Mouse (Mus musculus): ENCODE measurements around the gene Ppp1r12c. TPM values are rescaled to one million over a fixed set of nuclear protein-coding genes. Genes with fewer than 3 reads are reported as not detected.
A peak's percentile ranks its signal among the peaks of the same experiment; 100 is the strongest.

The Ppp1r12c gene
- total RNA-seq, 2 experiments from 2014 or later, result 15.5 to 19.0 TPM

DNA sequence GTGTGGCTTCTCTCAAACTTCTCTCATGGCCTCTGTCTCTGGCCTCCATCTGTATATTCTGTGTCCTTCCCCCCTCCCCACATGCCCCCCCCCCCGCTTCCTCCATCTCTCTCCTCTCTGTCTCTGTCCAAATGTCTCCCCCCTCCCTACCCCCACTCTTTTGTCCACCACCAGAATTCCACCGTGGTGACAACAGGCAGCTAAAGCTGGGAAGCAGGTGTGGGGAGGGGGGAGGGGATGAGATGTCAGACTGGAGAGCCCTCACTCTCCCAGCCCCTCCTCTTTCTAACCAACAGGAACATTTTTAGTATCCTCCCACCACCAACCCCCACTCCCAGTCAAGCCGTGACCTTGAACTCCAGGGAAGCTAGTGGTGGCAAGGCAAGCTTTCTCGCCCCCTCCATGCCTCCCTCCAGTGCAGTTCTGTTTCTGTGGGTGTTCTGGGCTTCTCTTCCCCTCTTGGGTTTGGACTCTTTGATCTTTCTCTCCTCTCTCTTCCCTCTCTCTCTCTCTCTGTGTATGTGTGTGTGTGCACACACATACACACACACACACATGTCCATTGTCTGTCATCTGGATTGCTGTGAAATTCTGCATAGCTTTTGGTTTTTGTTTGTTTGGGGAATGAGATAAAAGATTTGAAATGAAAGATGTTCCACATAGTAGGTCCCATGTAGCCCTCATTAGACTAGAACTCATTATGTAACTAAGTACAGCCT lies 15.0 kb upstream of the Ppp1r12c start, which contains the start of gene Tnnt1:
Tnnt1 (minus strand) TSS at position 51 of the 719 bp plus-strand sequence.
- no peak for DNase-seq (ENCODE audit: low spot score)

DNA sequence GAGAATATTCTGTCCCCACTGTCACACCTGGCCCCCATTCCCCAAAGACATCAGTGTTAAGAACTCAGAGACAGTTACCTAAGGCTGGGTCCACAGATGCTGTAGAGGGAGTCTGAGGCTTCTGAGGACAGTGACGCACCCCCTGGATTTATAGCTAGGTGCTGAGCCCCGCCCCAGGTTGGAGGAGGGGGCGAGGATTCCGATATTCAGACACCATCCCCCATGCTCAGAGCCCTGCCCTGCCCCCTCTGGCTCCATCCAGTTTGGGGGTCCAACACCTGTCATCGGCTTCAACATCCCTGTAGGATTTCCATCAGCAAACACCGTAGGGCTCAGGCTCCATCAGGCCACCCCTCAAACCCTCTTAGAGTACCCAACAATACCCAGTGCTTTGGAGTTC lies 14.4 kb upstream of the Ppp1r12c start:
- DNase-seq (ENCODE audit: low spot score), result no peak

DNA sequence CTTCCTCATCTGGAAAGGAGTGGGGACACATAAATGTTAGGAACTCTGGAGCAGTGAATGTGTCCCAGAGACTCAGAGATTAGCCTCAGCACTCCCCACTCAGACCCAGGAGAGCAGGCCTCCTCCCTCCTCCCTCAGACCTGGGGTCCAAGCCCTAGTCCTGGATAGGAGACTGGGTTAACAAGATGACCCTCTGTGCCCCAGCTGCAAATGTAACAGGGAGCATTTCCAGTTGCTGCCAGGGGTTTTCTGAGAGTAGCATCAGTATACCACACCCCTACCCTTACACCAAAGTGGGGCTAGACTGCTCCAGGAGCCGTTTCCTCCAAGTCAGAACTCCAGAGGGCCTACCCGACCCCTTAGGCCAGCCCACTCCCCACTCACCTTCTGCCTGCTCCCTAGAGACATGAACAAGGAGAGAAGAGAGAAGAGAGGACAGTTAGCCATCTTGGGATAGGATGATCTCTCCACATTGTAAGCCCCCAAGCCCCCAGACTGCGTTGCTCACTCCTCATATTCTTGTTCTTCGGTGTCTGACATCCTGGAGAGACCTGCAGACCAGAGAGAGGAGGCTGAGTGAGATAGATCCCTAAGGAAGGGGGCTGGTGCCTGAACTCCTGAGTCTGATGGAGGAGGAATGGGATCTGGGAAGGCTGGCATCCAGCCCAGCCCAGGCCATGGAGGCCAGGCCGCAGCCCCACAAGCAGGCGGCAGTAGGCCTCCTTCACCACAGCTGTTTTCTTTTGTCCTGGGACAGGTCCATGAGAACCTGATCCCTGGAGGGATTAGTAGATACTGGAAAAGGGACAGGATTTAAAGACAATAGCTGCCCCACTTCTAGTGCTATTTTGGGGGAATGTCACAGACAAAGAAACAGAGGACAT lies 12.6 kb upstream of the Ppp1r12c start:
- DNase-seq (ENCODE audit: low spot score), result no peak

DNA sequence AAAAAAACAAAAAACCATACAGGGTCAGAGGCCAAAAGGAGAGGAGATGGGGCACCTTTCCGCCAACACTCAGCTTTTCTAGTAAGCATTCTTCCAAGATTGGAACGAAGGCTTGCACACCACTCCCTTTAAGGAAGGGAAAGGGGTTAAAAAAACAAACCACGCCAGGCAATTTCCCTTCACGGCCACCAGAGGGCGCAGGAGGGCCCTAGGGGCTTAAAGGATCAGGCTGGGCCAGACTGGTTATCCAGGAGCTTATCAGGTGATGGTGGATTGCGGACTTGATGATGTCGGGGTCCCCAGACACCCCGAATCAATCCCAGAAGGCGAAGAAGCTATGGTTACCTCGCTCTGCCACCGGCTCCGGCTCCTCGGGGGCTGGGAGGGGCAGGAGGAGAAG lies 11.8 kb upstream of the Ppp1r12c start:
- DNase-seq (ENCODE audit: low spot score), result no peak

DNA sequence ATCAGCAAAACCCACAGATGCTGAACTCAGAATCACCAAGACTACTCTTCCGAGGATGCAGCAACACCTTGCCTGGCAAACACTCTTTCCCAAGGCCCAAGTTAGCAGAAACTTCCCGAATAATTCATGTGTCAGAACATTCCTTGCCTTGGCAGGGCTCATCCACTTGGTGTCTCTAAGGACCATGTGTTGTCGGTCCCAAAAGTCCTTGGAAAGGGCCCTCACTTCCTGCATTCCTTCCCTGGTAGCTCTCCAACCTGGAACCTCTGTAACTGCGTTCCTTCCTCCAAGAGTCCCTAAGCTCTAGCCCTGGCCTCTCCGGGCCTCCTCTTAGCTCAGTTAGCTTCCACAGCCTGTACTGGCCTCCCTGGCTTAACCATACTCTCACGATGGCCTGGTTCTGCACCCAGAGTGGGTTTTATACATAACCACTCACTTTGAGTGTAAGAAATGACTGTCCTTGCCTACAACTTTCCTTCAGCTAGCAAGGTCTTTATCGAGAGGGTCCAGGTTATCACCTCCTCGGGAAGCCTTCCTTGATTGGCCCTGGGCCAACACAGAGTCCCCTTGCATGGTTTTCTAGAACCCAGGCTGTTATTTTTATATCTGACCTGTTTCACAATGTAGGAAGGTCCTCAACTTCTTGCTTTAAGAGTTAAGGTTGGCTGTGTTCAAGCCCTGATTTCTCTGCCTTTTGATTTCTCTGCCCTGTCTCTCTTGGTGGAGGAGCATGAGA lies 10.2 kb upstream of the Ppp1r12c start:
- DNase-seq (ENCODE audit: low spot score), result no peak

DNA sequence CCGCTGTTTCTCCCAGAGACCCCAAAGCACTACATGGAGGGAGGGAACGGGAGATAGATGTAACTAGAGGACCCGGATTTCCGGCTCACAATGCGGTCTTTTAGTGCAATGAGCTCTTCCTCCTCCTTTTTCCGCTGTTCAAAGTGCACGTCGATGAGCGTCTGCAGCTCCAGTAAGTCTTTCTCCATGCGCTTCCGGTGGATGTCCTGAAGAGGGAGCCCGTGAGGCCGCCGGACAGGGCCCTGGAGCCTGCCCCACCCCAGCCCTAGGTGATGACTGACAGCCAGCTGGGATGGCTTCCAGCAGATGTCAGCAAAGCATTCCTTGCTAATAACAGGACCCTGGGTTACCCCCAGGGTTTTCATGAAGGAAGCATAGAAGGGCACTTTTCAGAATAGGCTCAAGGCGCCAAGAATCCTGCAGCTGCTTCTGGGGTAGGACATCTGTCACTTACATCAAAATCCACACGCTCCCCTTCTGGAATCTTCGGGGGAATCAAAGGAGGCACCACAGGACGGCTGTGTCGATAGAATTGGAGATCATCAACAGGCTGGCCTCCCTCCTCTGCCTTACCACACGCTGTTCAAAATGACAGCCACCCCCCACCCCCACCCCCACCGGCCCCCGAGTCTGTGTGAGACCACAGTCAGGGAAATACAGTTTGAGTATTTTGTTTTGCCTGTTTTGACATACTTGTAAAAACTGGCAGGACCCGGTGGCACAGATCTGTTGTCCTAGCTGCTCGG lies 8.6 kb upstream of the Ppp1r12c start:
- DNase-seq (ENCODE audit: low spot score), result peak; percentile 68

DNA sequence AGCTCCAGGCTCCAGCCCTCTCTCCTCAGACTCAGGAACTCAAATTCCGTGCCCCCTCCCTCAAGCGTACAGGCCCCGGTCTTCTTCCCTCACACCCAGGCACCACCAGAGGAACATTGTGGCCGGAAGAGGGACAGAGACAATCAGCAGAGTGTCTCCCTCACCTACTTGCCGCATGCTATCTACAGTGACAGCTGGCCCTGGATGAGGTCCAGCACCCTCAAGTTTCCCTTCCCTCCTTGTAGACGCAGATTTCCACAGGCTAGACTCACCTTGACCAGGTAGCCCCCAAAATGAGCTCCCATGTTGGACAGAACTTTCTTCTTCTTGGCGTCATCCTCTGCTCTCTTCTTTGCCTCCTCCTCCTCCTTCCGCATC lies 7.2 kb upstream of the Ppp1r12c start:
- no peak for DNase-seq (ENCODE audit: low spot score)

DNA sequence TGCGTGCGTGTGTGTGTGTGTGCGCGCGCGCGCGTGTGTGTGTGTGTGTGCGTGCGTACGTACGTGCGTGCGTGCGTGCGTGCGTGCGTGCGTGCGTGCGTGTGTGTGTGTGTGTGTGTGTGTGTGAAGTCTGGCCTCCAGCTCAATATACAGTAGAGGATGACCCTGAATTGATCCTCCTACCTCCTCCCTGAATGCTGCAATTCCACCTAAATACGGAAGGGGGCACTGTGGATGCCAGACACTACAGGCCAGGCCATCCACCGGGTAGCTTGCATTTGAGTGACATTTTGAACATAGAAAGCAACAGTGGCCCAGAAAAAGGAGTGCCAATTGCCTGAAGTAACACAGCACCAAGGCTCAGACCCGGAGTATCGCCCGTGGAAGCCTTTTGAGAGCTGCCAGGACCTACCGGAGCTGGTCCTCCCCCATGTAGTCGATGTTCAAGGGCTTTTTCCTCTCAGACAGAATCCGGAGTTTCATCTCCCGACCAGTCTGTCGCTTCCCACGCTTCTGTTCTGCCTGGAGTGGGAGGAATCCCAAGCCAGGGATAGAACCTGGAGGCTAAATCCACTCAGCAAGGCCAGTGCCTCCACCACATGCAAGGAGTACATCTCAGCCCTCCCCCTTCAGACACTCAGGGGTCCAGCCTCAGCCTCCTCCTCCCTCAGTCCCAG lies 6.7 kb upstream of the Ppp1r12c start:
- DNase-seq (ENCODE audit: low spot score), result no peak

DNA sequence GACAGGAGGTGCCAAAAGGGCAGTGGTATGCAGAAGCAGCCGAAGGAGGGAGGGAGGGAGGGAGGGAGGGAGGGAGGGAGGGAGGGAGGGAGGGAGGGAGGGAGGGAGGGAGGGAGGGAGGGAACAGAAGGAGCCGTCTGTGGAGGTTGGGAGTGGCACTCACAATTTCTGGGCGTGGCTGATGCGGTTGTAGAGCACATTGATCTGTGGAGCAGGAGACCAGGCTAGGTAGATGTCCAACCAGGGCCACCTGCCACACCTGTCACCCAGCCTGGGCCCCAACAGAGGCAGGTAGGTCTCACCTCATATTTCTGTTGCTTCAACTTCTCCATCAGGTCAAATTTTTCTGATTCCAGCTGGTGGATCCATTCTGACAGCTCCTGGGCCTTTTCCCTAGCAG lies 5.7 kb upstream of the Ppp1r12c start:
- no peak for DNase-seq (ENCODE audit: low spot score)

DNA sequence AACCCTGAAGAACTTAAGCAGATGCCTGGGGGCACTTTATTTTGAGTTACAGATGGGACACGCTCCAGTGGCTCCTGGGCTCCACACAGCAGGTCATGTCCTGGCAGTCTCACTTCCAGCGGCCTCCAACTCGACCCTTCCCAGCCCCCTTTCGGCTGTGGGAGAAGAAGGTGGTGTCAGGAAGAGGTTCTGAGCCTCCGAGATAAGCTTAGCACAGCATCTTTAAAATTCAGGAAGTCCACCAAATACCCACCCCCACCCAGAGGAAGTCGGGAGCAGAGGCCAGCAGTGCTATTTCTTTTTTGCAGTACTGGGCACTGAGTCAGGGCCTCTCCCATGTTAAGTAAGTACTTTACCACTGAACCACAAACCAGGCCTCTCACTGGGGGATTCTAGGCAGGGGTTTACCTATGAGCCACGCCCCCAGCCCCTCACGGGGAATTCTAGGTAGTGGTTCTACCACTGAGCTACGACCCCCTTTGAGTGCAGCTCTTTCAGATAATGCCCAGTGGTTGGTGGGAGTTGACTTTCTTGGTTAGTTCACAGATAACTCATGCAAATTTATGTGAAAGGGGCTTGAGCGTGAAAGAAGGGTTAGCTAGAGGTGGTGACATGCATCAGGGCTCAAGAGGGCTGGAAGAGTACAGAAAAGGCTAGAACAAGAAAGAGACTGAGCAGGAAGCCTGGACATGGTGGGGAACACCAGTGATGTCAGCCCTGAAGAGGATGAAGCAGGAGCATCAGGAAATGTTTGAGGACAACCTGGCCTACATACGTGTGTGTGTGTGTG lies 3.4 kb upstream of the Ppp1r12c start:
- DNase-seq (ENCODE audit: low spot score), result no peak

DNA sequence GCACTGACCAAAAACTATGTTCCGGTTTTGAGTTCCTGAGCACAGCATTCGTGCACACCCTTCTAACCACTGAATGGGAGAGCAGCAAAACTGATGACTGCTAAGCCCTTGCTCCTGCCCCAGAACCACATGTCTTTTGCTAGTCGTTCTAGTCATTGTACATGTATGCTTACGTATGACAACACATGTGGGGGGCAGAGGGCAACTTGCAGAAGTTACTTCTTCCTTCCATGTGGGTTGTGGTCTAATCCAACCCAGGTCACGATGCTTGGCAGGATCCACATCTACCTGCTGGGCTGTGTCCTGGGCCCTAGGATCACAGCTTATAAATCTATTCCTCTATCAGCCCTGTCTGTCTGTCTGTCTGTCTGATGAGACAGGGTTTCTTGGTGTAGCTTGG lies 2.4 kb upstream of the Ppp1r12c start:
- DNase-seq (ENCODE audit: low spot score), result no peak

DNA sequence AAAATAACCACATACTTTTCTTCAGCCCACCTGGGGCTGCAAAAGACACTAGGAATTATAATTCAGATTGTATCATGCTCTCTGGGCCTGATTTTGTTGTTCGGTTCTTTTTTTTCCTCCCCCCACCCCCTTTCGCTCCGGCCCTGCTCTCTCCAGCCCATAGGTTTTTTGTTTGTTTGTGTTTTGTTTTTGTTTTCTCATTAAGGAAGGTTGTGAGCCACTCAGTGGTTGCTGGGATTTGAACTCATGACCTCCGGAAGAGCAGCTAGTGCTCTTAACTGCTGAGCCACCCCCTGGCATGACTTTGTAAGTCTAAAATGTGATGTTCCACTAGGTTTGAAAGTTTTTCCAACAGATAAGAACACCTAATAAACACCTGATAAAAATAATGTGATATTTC lies 1.6 kb upstream of the Ppp1r12c start:
- no peak for DNase-seq (ENCODE audit: low spot score)

DNA sequence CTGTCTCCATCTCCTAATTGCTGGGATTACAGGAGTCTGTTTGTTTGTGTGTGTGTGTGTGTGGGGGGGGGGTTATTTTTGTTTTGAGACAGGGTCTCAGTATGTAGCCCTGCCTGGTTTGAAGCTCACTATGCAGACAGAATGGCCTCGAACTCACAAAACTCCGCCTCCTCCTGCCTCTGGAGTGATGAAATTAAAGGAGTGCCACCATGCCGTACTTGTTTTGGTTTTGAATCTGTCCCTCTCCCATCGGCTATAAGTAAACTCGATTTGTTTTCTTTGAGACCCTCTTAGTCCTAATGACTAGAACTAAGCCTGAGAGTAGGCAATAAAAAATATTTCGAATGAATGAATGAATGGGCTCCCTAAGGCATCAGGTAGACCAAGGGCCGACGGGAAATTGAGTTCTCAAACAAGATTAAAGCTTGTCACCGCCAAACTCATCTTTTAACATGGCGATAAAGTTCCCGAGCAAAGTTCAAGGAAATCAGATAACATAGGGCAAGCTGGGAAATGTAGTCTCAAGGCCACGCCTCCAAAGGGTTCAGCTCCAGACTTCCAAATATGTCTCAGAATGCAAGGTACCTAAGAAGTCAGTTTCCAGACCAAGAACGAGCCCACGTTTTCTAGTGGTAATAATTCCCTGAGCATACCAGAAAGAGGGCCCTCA lies 1.1 kb upstream of the Ppp1r12c start:
- DNase-seq (ENCODE audit: low spot score), result peak; percentile 75

DNA sequence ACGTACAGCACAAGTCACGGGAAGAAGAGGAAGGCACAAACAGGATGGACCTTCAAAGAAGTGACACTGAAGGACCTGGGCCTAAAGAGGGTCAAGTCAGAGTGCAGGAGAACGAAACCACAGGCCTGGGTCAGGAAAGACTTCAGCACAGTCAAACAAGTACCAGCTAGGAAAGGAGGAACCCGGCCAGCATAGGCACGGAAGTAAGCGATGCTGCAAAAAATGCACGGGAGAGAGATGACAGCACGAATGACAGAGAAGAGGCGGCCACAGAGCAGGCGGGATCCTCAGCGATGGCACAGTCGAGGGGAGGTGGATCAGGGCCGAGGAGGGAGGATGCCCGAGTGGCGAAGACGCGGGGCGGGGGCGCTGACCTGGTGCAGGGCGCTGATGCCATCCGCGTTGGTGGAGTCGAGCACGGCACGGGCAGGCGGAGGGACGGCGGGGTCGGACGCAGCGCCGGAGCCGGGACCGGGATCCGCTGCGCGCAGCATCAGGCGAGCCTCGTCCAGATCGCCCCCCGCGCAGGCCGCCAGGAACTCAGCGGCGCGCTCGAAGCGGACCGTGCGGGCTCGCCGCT lies 498 bp downstream of the Ppp1r12c start:
- no peak for DNase-seq (ENCODE audit: low spot score)

DNA sequence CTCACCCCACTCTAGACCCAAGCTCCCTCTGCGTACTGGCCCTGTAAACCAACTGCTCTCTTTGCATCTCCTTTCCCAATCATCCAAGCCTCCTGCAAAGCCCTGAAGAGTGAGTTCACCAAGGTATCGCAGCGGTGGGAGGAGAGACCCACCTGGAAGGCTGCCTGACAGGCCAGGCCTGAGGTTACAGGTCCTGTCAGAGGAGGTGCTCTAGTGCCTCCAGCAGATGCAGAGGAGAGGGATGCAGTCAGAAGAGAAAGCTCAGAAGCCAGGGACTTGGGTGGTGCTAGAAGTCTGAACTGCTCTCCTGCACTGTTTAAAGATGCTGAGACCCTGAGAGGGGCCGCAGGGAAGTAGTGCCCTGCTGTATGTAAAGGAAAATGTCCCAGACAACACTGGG lies 2.4 kb downstream of the Ppp1r12c start:
- no peak for DNase-seq (ENCODE audit: low spot score)

DNA sequence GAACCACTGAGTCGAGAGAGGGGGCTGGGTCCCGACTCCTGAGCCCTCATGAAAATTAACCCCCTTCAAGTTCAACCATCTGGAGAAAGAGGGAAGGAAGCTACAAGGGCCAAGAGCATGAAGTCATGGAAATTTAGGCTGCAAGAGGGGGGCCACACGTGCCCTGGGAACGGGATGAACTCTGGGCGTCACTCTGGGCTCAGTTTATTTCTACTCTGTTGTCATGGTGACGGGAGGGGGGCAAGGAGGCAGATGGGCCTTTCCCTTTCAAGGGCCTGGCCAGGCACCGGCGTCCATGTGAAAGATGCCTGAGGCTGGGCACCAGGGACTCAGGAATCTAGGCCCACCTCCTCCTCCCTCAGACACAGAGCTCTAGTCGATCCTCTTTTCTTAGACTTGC lies 3.2 kb downstream of the Ppp1r12c start:
- DNase-seq (ENCODE audit: low spot score), result peak; percentile 87

DNA sequence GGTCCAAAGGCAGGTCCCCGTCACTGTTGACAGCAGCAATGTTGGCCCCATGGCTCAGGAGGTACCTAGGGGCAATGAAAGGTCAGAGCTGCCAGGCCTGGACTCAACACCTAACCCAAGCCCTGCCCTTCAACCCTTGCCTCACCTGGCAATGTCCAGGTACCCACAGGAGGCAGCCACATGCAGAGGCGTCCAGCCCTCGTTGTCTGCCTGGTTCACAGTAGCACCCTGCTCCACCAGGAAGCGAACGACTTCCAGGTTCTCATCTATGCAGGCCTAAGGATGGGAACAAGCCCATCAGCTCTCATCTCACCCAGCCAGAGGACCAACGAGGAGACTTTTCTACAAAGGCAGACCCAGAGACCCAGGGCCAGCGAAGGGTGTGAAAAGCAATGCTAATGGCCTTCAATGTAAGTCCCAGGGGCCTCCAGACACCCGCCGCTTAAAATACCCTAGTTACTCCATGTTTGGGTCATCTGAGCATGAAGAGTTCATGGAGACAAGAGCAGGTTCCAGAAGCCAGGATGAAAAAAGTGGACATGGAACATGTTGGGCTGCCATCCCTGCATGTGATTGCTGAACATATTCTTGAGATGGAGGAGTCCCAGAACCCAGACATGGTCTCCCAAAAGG lies 4.1 kb downstream of the Ppp1r12c start:
- no peak for DNase-seq (ENCODE audit: low spot score)

DNA sequence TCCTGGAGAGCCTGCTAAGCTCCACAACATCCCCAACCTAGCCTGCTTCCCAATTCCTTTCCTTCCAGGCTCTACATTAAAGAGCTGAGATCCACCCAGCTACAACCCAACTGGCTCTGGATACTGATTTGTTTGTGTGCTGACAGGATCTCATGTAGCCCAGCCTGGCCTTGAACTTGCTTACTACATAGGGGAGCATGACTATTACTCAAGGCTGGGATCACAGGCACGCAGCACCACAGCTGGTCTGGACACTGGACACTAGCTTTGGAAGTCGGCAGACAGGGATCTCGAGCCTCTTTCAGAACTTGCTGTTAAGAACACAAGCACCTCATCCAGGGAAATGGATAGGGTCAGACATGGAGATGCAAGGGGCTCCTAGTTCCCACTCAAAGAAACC lies 5.0 kb downstream of the Ppp1r12c start:
- DNase-seq (ENCODE audit: low spot score), result no peak

DNA sequence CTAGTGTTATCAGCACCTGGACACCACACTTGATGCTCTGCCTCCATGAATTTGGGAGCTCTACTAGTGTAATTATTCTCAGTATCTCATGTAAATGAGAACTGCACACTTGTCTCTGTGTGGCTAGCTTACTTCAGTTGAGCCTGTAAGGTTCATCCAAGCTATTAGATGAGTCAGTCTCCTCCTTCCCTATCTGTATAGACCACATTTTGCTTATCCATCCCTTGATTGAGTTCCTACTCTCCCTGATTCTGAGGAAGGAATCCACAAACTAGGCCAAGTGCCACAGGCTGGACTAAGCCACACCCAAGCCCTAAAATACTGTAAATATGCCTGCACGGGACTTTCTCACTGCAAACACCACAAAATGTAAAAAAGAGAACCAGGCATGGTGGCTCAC lies 7.5 kb downstream of the Ppp1r12c start:
- no peak for DNase-seq (ENCODE audit: low spot score)

Measured in gastrocnemius, adult 18-20 months (tissue).